Mouse (Mus musculus) heart, postnatal 14 days (tissue): ENCODE results near the gene Daam1. TPM values are rescaled to one million over a fixed set of nuclear protein-coding genes. Genes with fewer than 3 reads are reported as not detected.
A peak's percentile ranks its signal among the peaks of the same experiment; 100 is the strongest.

Source experiments
- DNase-seq, 2 experiments: peaks; one replicate each; pipeline ENCODE4 v3.0.0; 2021 to 2022
- intact Hi-C: fragments of 180-260 bp; cut with DNase I; formaldehyde crosslinking; loops from one replicate; pipeline ENCODE4 v1.15.1; 2025
- total RNA-seq, 2 experiments: library from RNA; stranded (reverse); gene quantifications; 2 replicates each; pipeline ENCODE4 v1.2.3; 2021

The Daam1 gene
- total RNA-seq, 2 experiments from 2014 or later, result 67.5 to 70.7 TPM

- DNase-seq, result no peak
- intact Hi-C loops, result no loop called here
Observed at GRCm38 (mm10) chr12:72014355-72014776, 183.5 kb downstream of the Daam1 start.

GRCm38 (mm10) chr12:72015296-72015695, 184.4 kb downstream of the Daam1 start:
- intact Hi-C loops, result no loop called here
- DNase-seq, result no peak

- intact Hi-C loops, result no loop called here
- DNase-seq, result no peak
Observed at GRCm38 (mm10) chr12:72020285-72020684, 189.4 kb downstream of the Daam1 start.

- peak in 1 of 2 experiments; percentile 14 for DNase-seq
- intact Hi-C loops, result no loop called here
Observed at GRCm38 (mm10) chr12:72021543-72021942, 190.7 kb downstream of the Daam1 start.

DNA sequence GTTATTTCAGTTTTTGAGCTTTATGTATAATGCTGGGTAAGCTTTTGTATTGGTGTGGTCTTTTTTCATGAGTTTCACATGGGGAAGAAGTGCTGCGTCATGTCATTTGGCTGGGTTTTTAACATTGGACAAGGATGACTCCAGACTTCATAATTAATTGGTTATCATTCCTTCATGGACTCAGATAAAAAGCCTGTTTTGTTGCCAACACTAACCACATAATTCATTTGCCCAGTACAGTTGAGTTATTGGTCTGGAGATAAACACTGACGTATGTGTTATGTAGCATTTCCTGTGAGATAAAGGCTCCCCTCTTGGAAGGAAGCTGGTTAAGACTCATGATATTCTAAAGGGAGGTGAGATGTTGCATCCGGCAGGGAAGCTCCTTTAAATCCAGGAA, 191.9 kb downstream of the Daam1 start:
- intact Hi-C loops, result no loop called here

DNA sequence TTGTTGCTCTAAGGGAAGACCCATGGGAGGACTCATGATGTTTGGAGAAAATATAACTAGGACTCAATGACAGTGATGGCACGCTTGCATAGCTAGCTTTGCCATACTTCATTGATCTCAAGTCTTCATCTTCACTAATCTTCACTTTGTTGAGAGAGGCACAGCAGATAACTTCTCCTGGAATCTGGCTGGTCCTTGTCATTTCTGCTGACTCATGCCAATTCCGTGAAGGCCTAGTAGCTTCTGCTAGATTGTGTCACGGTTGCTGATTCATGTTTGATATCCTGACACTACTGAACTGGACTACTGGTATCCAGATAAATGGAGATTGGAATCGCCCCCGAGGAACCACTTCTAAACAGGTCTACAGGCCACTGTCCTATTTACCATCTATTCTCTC, 192.7 kb downstream of the Daam1 start:
- intact Hi-C loops, result no loop called here
- no peak for DNase-seq

More for the DNA sequence above, 191.9 kb downstream of the Daam1 start:
- DNase-seq, result no peak

DNA sequence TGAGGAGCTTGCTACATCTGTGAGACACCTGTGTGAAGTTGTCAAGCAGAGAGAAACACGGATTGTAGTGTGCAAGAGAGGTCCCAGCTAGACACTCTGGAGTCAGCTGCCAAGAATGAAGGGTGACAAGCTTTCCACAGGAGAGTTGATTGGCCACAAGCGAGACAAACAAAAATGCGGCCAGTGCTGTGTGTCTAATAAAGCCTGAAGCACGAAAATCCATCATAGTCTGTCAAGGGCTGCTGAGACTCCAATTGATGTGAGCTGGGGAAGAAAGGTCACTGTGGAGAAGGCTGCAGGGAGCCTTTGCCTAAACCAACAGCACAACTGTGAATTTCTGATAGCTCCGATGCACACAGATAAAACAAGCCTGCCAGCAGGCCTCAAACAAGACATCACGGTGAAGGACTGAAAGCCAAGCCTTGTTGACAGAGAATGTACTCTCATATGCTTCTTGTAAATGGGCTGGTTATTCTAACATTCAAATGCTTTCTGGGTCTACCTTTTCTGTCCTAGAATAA, 194.5 kb downstream of the Daam1 start:
- no peak for DNase-seq
- intact Hi-C loops, result no loop called here

GRCm38 (mm10) chr12:72031171-72031570, 200.3 kb downstream of the Daam1 start:
- peak; percentile 38 to 43 for DNase-seq
- intact Hi-C loops, result no loop called here

GRCm38 (mm10) chr12:72031794-72032193, 200.9 kb downstream of the Daam1 start:
- DNase-seq, result peak; percentile 66 to 74
- intact Hi-C loops, result no loop called here

- no peak for DNase-seq
- intact Hi-C loops, result loop anchor here (5.0 kb wide), 1 partner anchor 59 kb away; no protein-coding TSS in a partner anchor
Observed at GRCm38 (mm10) chr12:72036097-72036661, 205.3 kb downstream of the Daam1 start.

- no peak for DNase-seq
- intact Hi-C loops, result loop anchor here (5.0 kb wide), 1 partner anchor 60 kb away; no protein-coding TSS in a partner anchor
Observed at GRCm38 (mm10) chr12:72037049-72037448, 206.2 kb downstream of the Daam1 start.

DNA sequence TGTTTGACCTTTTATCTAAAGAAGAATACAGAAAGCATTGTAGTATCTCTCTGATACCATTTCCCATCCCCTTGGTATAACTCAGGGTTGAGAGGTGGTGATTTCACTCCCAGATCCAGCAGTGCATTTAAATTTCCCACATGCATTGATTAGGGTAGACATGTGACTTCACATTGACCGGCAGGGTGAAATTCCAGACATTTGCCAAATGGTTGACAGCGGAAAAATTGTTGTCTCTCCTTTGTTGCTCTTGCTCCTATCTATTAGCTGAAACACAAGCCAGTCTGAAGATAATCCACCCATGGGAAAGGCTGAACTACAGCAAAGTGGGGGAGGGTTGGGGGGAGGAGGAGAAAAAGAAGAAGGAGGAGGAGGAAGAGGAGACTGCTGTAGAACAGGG, 208.0 kb downstream of the Daam1 start:
- DNase-seq, result no peak
- intact Hi-C loops, result loop anchor here (5.0 kb wide), 1 partner anchor 62 kb away; no protein-coding TSS in a partner anchor

- DNase-seq, result no peak
- intact Hi-C loops, result loop anchor here (5.0 kb wide), 1 partner anchor 62 kb away; no protein-coding TSS in a partner anchor
Observed at GRCm38 (mm10) chr12:72039501-72039900, 208.6 kb downstream of the Daam1 start.

- no peak for DNase-seq
- intact Hi-C loops, result no loop called here
Observed at GRCm38 (mm10) chr12:72041238-72041637, 210.4 kb downstream of the Daam1 start.

Other genes starting within 250 kb of the Daam1 start
- under 1 TPM; 0.48 to 0.61 TPM for gene Gpr135, start 240.0 kb downstream of the Daam1 start, total RNA-seq